Mouse (Mus musculus) forebrain, embryonic 12.5 days (tissue): ENCODE results near the gene Gm10944. TPM values are rescaled to one million over a fixed set of nuclear protein-coding genes. Genes with fewer than 3 reads are reported as not detected.

Experiments
- ATAC-seq: fragments of 200-750 bp; cut with Nextera tagmentation; 2 replicates; pipeline ENCODE4 v1.8.0; 2017; ENCODE audit warnings: moderate TSS enrichment; ENCODE audit not compliant: low FRiP score
- H3K27ac ChIP-seq: fragments of 300-500 bp; sonication (generic); 2 replicates; pipeline ENCODE4 v1.5.1; 2016; ENCODE audit warnings: mild to moderate bottlenecking
- H3K27me3 ChIP-seq: fragments of 300-500 bp; sonication (generic); 2 replicates; pipeline ENCODE4 v1.6.1; 2016; ENCODE audit warnings: mild to moderate bottlenecking
- H3K36me3 ChIP-seq: fragments of 300-500 bp; sonication (generic); replicated peaks from 2 replicates; pipeline ENCODE4 v1.6.1; 2016; ENCODE audit warnings: mild to moderate bottlenecking
- H3K4me1 ChIP-seq: fragments of 300-500 bp; sonication (generic); 2 replicates; pipeline ENCODE4 v1.6.1; 2016
- H3K4me2 ChIP-seq: fragments of 300-500 bp; sonication (generic); 2 replicates; pipeline ENCODE4 v1.6.1; 2016; ENCODE audit warnings: mild to moderate bottlenecking, moderate library complexity
- H3K4me3 ChIP-seq: fragments of 300-500 bp; sonication (generic); replicated peaks from 2 replicates; pipeline ENCODE4 v1.5.1; 2016; ENCODE audit warnings: mild to moderate bottlenecking
- H3K9ac ChIP-seq: fragments of 300-500 bp; sonication (generic); 2 replicates; pipeline ENCODE4 v1.6.1; 2016; ENCODE audit warnings: mild to moderate bottlenecking
- H3K9me3 ChIP-seq: fragments of 300-500 bp; sonication (generic); 2 replicates; pipeline ENCODE4 v1.6.1; 2016
- WGBS: fragments of 180-500 bp; shearing (Covaris S2); methylation state at CpG from one replicate; pipeline ENCODE4 v1.1.7; 2016; 5-methylcytosine and 5-hydroxymethylcytosine counted together
- polyA plus RNA-seq: library from polyadenylated mRNA; unstranded; fragments of >200 nt; fragmentation: Nextera tagmentation; extraction: Ambion mirVana; gene quantifications from 2 replicates; pipeline ENCODE4 v1.2.1, GENCODE M21; 2016

Gene Gm10944
- polyA plus RNA-seq, 1 experiment from 2014 or later = not detected

- H3K9me3 ChIP-seq = no peaks in the 10 kb centered on the region
- no peak overlapping the region for H3K4me2 ChIP-seq
- no peaks in the 10 kb centered on the region for H3K27me3 ChIP-seq
- H3K4me3 ChIP-seq = no peak overlapping the region
- H3K27ac ChIP-seq = no peak overlapping the region
- no peaks in the 10 kb centered on the region; the same call in 1 of the 2 replicates for H3K4me1 ChIP-seq
- no peaks in the 10 kb centered on the region for H3K36me3 ChIP-seq
- no peak overlapping the region for H3K9ac ChIP-seq
- no peak for ATAC-seq
- 92% methylated on average over 3 of the region's 3 CpGs for WGBS
Observed at GRCm38 (mm10) chr10:10726501-10726900, 45.4 kb downstream of the Gm10944 start.

Other genes with a start within 250 kb of the Gm10944 start
- 0.15 and 0.17 TPM in 2 replicates for gene Adgb, start 209.0 kb upstream of the Gm10944 start, polyA plus RNA-seq
- gene Rab32, start 123.1 kb upstream of the Gm10944 start, polyA plus RNA-seq = 5.8 and 6.3 TPM in 2 replicates